Mouse (Mus musculus) left cerebral cortex, postnatal 10 days (tissue): ENCODE measurements around the gene Pet100. TPM values are rescaled to one million over a fixed set of nuclear protein-coding genes. Genes with fewer than 3 reads are reported as not detected.
A peak's percentile ranks its signal among the peaks of the same experiment; 100 is the strongest.

Experiments
- DNase-seq, 2 experiments: peaks; one replicate each; pipeline ENCODE4 v3.0.0; 2021 to 2022; ENCODE audit warnings: low spot score in 2 of 2, mixed read lengths in 1 of 2; ENCODE audit errors: extremely low spot score in 1 of 2
- intact Hi-C: fragments of 180-260 bp; cut with DNase I; formaldehyde crosslinking; loops from one replicate; pipeline ENCODE4 v1.15.1; 2025
- total RNA-seq, 2 experiments: library from RNA; stranded (reverse); gene quantifications; 2 replicates each; pipeline ENCODE4 v1.2.3; 2021

The Pet100 gene
- total RNA-seq, 2 experiments from 2014 or later: 78.6 to 80.1 TPM

DNA sequence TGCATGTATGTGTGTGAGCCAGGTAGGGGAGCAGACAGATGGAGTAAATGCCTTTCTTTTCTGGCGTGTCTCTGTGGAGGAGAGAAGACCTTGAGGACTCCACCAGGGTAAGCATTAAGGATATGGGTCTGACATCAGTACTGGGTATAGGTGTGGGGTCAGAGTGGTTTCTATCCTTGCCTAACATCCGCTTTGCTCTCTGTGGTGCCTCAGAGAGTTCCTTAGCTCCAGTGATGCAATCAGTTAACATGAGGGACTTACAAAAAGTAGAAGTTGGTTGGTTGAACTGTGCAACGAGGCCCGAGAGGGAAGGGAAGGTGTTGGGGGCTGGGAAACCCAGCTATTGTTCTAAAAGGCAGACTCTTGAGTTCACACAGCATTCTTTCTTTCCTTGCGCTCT is 43.1 kb downstream of the Pet100 start:
- intact Hi-C loops: no loop called here
- no peak for DNase-seq

DNA sequence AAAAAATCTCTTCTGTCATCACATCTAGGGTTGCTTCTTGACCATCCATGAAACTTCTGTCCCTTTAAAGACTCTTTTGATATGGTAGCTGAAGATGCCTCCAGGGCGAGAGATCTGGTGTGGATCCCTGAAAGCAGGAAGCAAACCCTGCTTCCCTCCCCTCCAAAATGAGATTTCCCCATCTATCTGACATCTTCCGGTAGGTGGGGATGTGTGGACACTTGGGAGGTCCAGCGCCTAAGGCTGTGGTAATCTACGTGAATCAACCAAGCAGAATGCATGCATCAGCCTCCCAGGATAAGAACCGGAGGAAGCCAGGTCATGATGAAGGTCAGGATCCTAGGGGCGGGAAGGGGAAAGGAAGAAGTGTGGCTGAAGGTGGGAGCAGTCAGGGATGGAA is 44.2 kb downstream of the Pet100 start, which contains the start of gene Mcemp1:
TSS of gene Mcemp1 (plus strand) at position 248 of the 400 bp plus-strand sequence.
- no peak for DNase-seq
- intact Hi-C loops: no loop called here

DNA sequence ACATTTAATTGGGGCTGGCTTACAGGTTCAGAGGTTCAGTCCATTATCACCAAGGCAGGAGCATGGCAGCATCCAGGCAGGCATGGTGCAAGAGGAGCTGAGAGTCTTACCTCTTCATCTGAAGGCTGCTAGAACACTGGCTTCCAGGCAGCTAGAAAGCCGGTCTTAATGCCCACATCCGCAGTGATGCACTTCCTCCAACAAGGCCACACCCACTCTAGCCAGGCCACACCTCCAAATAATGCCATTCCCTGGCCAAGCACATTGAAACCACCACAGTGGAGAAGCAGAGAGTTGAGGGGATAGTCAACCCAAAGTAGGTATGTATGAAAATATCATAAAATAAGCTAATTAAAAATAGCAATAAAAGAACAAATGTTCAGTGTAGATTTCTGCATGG is 49.0 kb downstream of the Pet100 start:
- intact Hi-C loops: loop anchor here (5.0 kb wide), 2 partner anchors 43 to 113 kb away; partner anchors contain the start of gene Pcp2
- DNase-seq: no peak

- DNase-seq: peak; percentile 78 to 86
- intact Hi-C loops: loop anchor here (5.0 kb wide), 2 partner anchors 45 to 115 kb away; partner anchors contain the start of gene Pcp2
These were observed 50.7 kb downstream of the Pet100 start, which contains the start of gene Fcor for GRCm38 (mm10) chr8:3671980-3672491. Gene Fcor, minus strand, starts transcription at chr8:3672362.

GRCm38 (mm10) chr8:3674671-3675070 is 53.3 kb downstream of the Pet100 start:
- DNase-seq: no peak
- intact Hi-C loops: loop anchor here (5.0 kb wide), 2 partner anchors 47 to 117 kb away; partner anchors contain the start of gene Pcp2

Other genes with a start within 250 kb of the Pet100 start
- 10 to 100 TPM; 33.3 to 35.6 TPM for gene Arhgef18, start 228.5 kb upstream of the Pet100 start, total RNA-seq
- 1 to 10 TPM in 1 of 2 experiments, under 1 TPM in 1; 0.73 to 1.1 TPM for gene Pex11g, start 153.9 kb upstream of the Pet100 start, total RNA-seq
- under 1 TPM in 1 of 2 experiments, not detected in 1; 0.30 TPM for gene Tex45, start 150.7 kb upstream of the Pet100 start, total RNA-seq
- 10 to 100 TPM; 29.4 to 31.2 TPM for gene Zfp358, start 128.4 kb upstream of the Pet100 start, total RNA-seq
- gene Mcoln1, start 121.1 kb upstream of the Pet100 start, total RNA-seq: 10 to 100 TPM; 77.7 to 81.4 TPM
- 10 to 100 TPM; 73.7 to 79.2 TPM for gene Pnpla6, start 106.2 kb upstream of the Pet100 start, total RNA-seq
- not detected for gene C330021F23Rik, start 53.6 kb upstream of the Pet100 start, total RNA-seq
- gene Camsap3, start 34.3 kb upstream of the Pet100 start, total RNA-seq: 10 to 100 TPM; 67.3 to 71.8 TPM
- 10 to 100 TPM; 32.4 to 36.3 TPM for gene Xab2, start 232 bp upstream of the Pet100 start, total RNA-seq
- gene Pcp2, start 4.0 kb downstream of the Pet100 start, total RNA-seq: not detected
- 10 to 100 TPM; 57.0 to 59.3 TPM for gene Stxbp2, start 9.4 kb downstream of the Pet100 start, total RNA-seq
- gene Retn, start 34.2 kb downstream of the Pet100 start, total RNA-seq: 1 to 10 TPM in 1 of 2 experiments, under 1 TPM in 1; 0.81 to 1.0 TPM
- gene Mcemp1, start 44.2 kb downstream of the Pet100 start, total RNA-seq: under 1 TPM; 0.55 to 0.66 TPM
- 10 to 100 TPM; 18.6 to 25.9 TPM for gene Fcor, start 50.8 kb downstream of the Pet100 start, total RNA-seq
- gene Trappc5, start 54.8 kb downstream of the Pet100 start, total RNA-seq: 10 to 100 TPM; 31.2 to 32.3 TPM
- not detected for gene Fcer2a, start 72.6 kb downstream of the Pet100 start, total RNA-seq
- gene Clec4g, start 99.1 kb downstream of the Pet100 start, total RNA-seq: not detected
- not detected for gene Cd209a, start 127.4 kb downstream of the Pet100 start, total RNA-seq
- gene Cd209e, start 232.8 kb downstream of the Pet100 start, total RNA-seq: not detected